Comparison of ENCODE assay signal across 8 mouse cellular contexts in the genomic region with DNA sequence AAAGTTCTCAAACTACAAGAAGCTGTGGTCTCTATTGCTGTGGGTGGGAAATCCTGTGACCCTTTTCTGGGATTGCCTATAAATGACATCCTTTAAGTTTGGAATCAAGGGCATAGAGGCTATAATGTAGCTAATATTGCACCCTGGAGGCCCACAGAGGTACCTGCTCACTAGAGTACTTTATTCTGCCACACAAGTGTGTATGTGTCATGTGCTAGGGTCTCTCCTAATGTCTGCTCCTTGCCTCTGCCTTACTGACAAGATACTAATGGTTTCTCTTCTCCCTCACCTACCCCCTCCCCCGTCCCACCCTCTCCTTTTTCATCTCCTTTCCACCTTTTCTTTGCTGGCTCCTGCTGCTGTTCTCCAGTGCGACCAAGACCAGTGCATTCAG.
DNase-seq lines count a peak whose midpoint lies in the region; ATAC-seq lines count a peak whose summit lies in the region.

No protein-coding gene starts in this region.

- H3K27ac ChIP-seq in kidney, embryonic 16.5 days (ENCODE audit: low read length), result no peak overlapping the region
- H3K27ac ChIP-seq in forebrain, embryonic 11.5 days (ENCODE audit: low read depth, low read length), result no peak overlapping the region
- H3K27ac ChIP-seq in intestine, embryonic 16.5 days (ENCODE audit: low read length), result no peak overlapping the region
- H3K27ac ChIP-seq in neural tube, embryonic 12.5 days, result no peak overlapping the region

- no peaks in the 10 kb centered on the region for H3K36me3 ChIP-seq in kidney, embryonic 16.5 days (ENCODE audit: insufficient read depth, low read length)
- H3K36me3 ChIP-seq in forebrain, embryonic 11.5 days (ENCODE audit: control insufficient read depth, insufficient read depth, low read length), result no peaks in the 10 kb centered on the region
- H3K36me3 ChIP-seq in intestine, embryonic 16.5 days (ENCODE audit: control insufficient read depth, insufficient read depth, low read length), result no peaks in the 10 kb centered on the region
- no peaks in the 10 kb centered on the region for H3K36me3 ChIP-seq in neural tube, embryonic 12.5 days

- H3K4me2 ChIP-seq in kidney, embryonic 16.5 days (replicated peaks; ENCODE audit: low read depth, low read length), result peak overlapping the region; percentile 85
- peak overlapping the region; percentile 54 for H3K4me2 ChIP-seq in forebrain, embryonic 11.5 days (ENCODE audit: low read depth, low read length, severe bottlenecking)
- H3K4me2 ChIP-seq in intestine, embryonic 16.5 days (ENCODE audit: low read depth, low read length), result peak overlapping the region; percentile 63; the same call in 1 of the 2 replicates
- H3K4me2 ChIP-seq in neural tube, embryonic 12.5 days (replicated peaks), result peak overlapping the region; percentile 69

- no peaks in the 10 kb centered on the region for H3K27me3 ChIP-seq in kidney, embryonic 16.5 days (ENCODE audit: insufficient read depth, low read length)
- no peaks in the 10 kb centered on the region for H3K27me3 ChIP-seq in forebrain, embryonic 11.5 days (ENCODE audit: control insufficient read depth, insufficient read depth, low read length)
- no peaks in the 10 kb centered on the region for H3K27me3 ChIP-seq in intestine, embryonic 16.5 days (replicated peaks; ENCODE audit: control insufficient read depth, insufficient read depth, low read length)
- no peaks in the 10 kb centered on the region for H3K27me3 ChIP-seq in neural tube, embryonic 12.5 days (replicated peaks)

- peak overlapping the region; percentile 71 for H3K9ac ChIP-seq in kidney, embryonic 16.5 days (replicated peaks; ENCODE audit: low read length)
- no peak overlapping the region; the same call in 1 of the 2 replicates for H3K9ac ChIP-seq in forebrain, embryonic 11.5 days (ENCODE audit: low read length)
- peak overlapping the region; percentile 61; the same call in 1 of the 2 replicates for H3K9ac ChIP-seq in intestine, embryonic 16.5 days (ENCODE audit: low read depth, low read length)
- H3K9ac ChIP-seq in neural tube, embryonic 12.5 days, result peak overlapping the region; percentile 62

- peaks cover 15% of the 10 kb centered on the region for H3K4me1 ChIP-seq in kidney, embryonic 16.5 days (ENCODE audit: insufficient read depth, low read length)
- H3K4me1 ChIP-seq in forebrain, embryonic 11.5 days (replicated peaks; ENCODE audit: control insufficient read depth, insufficient read depth, low read length), result peaks cover 3% of the 10 kb centered on the region; the same call in 1 of the 2 replicates
- no peaks in the 10 kb centered on the region; the same call in 1 of the 2 replicates for H3K4me1 ChIP-seq in intestine, embryonic 16.5 days (ENCODE audit: control insufficient read depth, insufficient read depth, low read length)
- peaks cover 8% of the 10 kb centered on the region; the same call in 1 of the 2 replicates for H3K4me1 ChIP-seq in neural tube, embryonic 12.5 days

- 30% methylated on average over 2 of the region's 2 CpGs for WGBS in kidney, embryonic 16.5 days
- WGBS in forebrain, embryonic 11.5 days, result 21% methylated on average over 2 of the region's 2 CpGs
- 39% methylated on average over 2 of the region's 2 CpGs for WGBS in intestine, embryonic 16.5 days
- 24% methylated on average over 2 of the region's 2 CpGs for WGBS in neural tube, embryonic 12.5 days

- no peak for DNase-seq in kidney, adult 11 months
- no peak for DNase-seq in forebrain, embryonic 11.5 days (ENCODE audit: low spot score)
- DNase-seq in left cerebral cortex, postnatal 4 days, result no peak
- no peak for DNase-seq in thymus, postnatal 4 days

- peak; percentile 10; the same call in 1 of the 2 replicates for ATAC-seq in kidney, embryonic 16.5 days (ENCODE audit: low FRiP score, low TSS enrichment)
- ATAC-seq in forebrain, embryonic 11.5 days (replicated peaks; ENCODE audit: low FRiP score), result peak; percentile 25; the same call in 1 of the 2 replicates
- no peak; the same call in 1 of the 2 replicates for ATAC-seq in intestine, embryonic 16.5 days
- no peak for ATAC-seq in neural tube, embryonic 12.5 days (ENCODE audit: low FRiP score, low read depth)
- no peak for ATAC-seq in megakaryocyte progenitor cell, adult 5-6 weeks (replicated peaks; ENCODE audit: poor library complexity)

- intact Hi-C loops in left cerebral cortex, postnatal 4 days (cut with DNase I), result loop anchor here (2.0 kb wide), 1 partner anchor 312 kb away; a partner anchor contains a TSS

- no peaks in the 10 kb centered on the region for H3K9me3 ChIP-seq in kidney, embryonic 16.5 days (ENCODE audit: low read length)
- no peaks in the 10 kb centered on the region for H3K9me3 ChIP-seq in forebrain, embryonic 11.5 days (ENCODE audit: control insufficient read depth, low read length)
- no peaks in the 10 kb centered on the region for H3K9me3 ChIP-seq in intestine, embryonic 16.5 days (ENCODE audit: control insufficient read depth, low read length)
- no peaks in the 10 kb centered on the region for H3K9me3 ChIP-seq in neural tube, embryonic 12.5 days

- H3K4me3 ChIP-seq in kidney, embryonic 16.5 days (ENCODE audit: low read length), result peak overlapping the region; percentile 52
- peak overlapping the region; percentile 38; the same call in 1 of the 2 replicates for H3K4me3 ChIP-seq in forebrain, embryonic 11.5 days (ENCODE audit: low read depth, low read length)
- peak overlapping the region; percentile 44; the same call in 1 of the 2 replicates for H3K4me3 ChIP-seq in intestine, embryonic 16.5 days (ENCODE audit: low read length)
- 0 out of 2 replicates have a peak overlapping the region, but pooled peaks have one; percentile 41 for H3K4me3 ChIP-seq in neural tube, embryonic 12.5 days

Comparison
In these comparisons a context has a peak if more than half of its experiments do, and no peak if none do; other contexts are left out.
1. ATAC-seq: peak in kidney, embryonic 16.5 days (single experiment) and forebrain, embryonic 11.5 days (single experiment); none in intestine, embryonic 16.5 days (single experiment), neural tube, embryonic 12.5 days (single experiment) and megakaryocyte progenitor cell, adult 5-6 weeks (single experiment).
2. Peak in every context shown above with its lines, with median percentiles within 50 percentile points of each other: H3K4me2 ChIP-seq and H3K4me3 ChIP-seq.